Mouse (Mus musculus) layer of hippocampus, adult 9-10 months (tissue): ENCODE measurements around the gene Hoxa7.

Source experiments
- DNase-seq: peaks from one replicate; pipeline ENCODE4 v3.0.0; 2022; ENCODE audit warnings: low spot score

The Hoxa7 gene

GRCm38 (mm10) chr6:52225612-52226568, 4.2 kb upstream of the Hoxa7 start:
- DNase-seq: no peak

GRCm38 (mm10) chr6:52224895-52225611, 3.4 kb upstream of the Hoxa7 start:
- no peak for DNase-seq

- no peak for DNase-seq
Observed at GRCm38 (mm10) chr6:52223939-52224760, 2.5 kb upstream of the Hoxa7 start.

- DNase-seq: no peak
Observed at GRCm38 (mm10) chr6:52222729-52223128, 1.1 kb upstream of the Hoxa7 start.

- DNase-seq: no peak
Observed at GRCm38 (mm10) chr6:52221993-52222685, 485 bp upstream of the Hoxa7 start.

- DNase-seq: no peak
Observed at GRCm38 (mm10) chr6:52220865-52221310, 766 bp downstream of the Hoxa7 start.

GRCm38 (mm10) chr6:52220003-52220864, 1.4 kb downstream of the Hoxa7 start:
- DNase-seq: no peak

GRCm38 (mm10) chr6:52219234-52219942, 2.3 kb downstream of the Hoxa7 start:
- DNase-seq: no peak

GRCm38 (mm10) chr6:52218643-52219215, 2.9 kb downstream of the Hoxa7 start:
- DNase-seq: no peak

GRCm38 (mm10) chr6:52217895-52218642, 3.6 kb downstream of the Hoxa7 start:
- DNase-seq: no peak

GRCm38 (mm10) chr6:52217459-52217768, 4.2 kb downstream of the Hoxa7 start:
- no peak for DNase-seq

GRCm38 (mm10) chr6:52216691-52217458, 4.8 kb downstream of the Hoxa7 start:
- no peak for DNase-seq

- no peak for DNase-seq
Observed at GRCm38 (mm10) chr6:52215771-52216535, 5.7 kb downstream of the Hoxa7 start.

GRCm38 (mm10) chr6:52215070-52215469, 6.6 kb downstream of the Hoxa7 start:
- DNase-seq: no peak

GRCm38 (mm10) chr6:52214271-52214670, 7.4 kb downstream of the Hoxa7 start:
- no peak for DNase-seq

- no peak for DNase-seq
Observed at GRCm38 (mm10) chr6:52213119-52213986, 8.3 kb downstream of the Hoxa7 start, which contains the start of the genes Hoxa3 and Gm28308. Gene Hoxa3 (minus strand): TSS chr6:52213336. Gene Gm28308 (minus strand): TSS chr6:52213339.
